Mouse (Mus musculus): ENCODE measurements around the gene Zfp687. TPM values are rescaled to one million over a fixed set of nuclear protein-coding genes. Genes with fewer than 3 reads are reported as not detected.

Gene Zfp687
- polyA plus RNA-seq (2017; shearing (Covaris generic)): 96.9 TPM

DNA sequence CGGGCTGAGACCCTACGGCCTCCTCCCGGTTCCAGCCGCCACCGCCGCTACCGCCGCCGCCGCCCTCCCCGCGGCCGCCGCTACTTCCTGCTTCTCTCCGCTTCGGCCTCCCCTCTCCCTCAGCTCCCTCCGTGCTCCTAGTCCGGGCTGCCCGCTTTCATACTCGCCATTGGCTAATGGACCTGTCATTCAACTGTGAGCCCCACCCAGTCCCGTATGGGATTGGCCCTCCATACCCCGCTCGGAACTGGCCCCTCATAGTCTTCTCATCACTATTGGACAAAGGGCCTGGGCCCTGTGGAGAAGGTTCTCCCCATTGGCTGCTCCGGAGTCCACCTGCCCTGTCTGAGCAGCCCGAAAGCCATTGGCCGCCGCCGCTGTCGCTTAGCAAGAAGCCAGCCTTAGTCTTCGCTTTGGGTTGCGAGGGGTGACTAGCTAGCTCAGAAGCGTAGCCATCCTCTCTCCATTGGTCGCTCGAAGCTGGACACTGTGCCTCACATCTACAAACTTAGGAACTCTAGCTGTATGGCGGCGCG lies at the start of gene Zfp687:
Zfp687 (minus strand) TSS at position 112 of the 536 bp plus-strand sequence.

DNA sequence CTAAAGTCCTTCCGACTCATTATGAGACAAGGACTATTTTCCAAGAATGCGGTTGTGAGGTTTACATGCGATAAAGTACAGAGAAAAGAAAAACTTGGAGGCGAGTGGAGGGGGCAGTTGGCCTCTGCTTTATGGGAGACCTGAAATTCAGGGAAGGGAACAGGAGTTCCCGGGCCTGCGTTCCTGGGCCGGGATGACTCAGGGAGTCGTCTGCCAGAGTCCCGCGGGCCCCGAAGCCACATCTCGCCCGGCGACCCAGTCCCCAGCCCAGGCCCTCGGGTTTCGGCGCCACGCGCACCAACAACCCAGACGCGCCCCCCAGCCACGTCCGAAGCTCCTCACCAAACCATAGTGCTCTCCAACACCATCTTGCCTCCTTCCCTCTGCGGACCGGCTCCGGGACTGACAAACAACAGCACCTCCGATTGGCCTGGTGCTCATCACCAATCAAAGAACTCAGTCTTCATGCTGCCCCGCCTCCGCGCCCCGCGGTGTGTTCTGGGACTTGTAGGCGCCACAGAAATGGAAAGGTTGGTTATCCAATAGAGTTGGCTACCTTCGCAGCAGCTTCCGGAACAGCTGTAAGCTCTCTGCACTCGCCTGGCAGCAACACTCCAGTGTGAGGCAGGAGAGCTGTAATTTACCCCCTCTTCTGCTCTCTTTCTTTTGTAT lies 27.1 kb upstream of the Zfp687 start, which contains the start of gene Psmd4:
Psmd4 (minus strand) TSS at position 449 of the 672 bp plus-strand sequence.

DNA sequence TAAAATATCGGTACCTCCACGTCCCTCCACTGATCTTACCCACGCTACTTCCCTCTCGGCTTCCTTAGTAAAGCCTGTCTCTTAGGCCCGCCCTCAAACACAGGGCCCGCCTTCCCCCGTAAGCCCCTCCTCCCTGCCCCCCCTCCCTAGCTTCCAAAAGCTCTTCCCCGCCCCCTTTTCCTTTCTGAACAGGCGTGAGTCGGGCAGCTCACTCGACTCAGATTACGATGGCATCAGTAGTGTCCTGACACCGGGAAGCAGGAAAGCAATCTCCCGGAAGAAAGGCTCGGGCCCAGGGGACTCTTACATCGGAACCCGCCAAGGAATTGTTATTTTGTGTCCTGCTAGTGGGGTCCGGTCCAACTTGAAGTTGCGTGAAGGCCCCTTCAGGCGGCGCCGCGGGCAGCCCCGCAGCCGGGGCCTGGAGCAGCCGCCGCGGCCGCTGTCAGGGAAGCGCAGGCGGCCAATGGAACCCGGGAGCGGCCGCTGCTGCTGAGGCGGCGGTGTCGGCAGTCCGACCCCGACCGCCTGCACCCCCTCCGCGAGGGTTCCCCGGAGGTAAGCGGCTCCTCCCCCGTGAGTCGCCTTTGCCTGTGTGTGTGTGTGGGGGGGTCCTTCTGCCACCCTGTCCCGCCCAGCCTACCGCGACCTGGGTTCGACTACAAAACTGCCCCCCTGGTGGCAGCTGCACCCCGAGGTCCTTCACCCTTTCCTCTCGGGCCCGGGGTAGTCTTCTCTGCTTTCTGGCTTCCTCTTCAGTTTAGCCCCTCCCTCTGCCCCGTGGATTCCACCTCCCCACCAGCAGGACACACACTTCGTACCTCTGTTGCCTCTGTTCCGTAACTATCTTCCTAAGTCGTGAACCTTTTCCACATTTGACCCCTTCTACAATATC lies 40.5 kb downstream of the Zfp687 start, which contains the start of gene Pi4kb:
Pi4kb (plus strand) TSS at position 204 of the 895 bp plus-strand sequence.

Other genes starting within 250 kb of the Zfp687 start
- gene Cgn, start 229.0 kb downstream of the Zfp687 start, polyA plus RNA-seq (2017; shearing (Covaris generic)): not detected
- 20.4 TPM for gene Pogz, start 177.9 kb downstream of the Zfp687 start, polyA plus RNA-seq (2017; shearing (Covaris generic))
- gene Psmb4, start 128.5 kb downstream of the Zfp687 start, polyA plus RNA-seq (2017; shearing (Covaris generic)): 348 TPM
- gene Selenbp1, start 82.4 kb downstream of the Zfp687 start, polyA plus RNA-seq (2017; shearing (Covaris generic)): 6.7 TPM
- gene Rfx5, start 61.4 kb downstream of the Zfp687 start, polyA plus RNA-seq (2017; shearing (Covaris generic)): 29.7 TPM
- gene Pi4kb, start 40.7 kb downstream of the Zfp687 start, polyA plus RNA-seq (2017; shearing (Covaris generic)): 17.1 TPM
- 321 TPM for gene Psmd4, start 27.2 kb upstream of the Zfp687 start, polyA plus RNA-seq (2017; shearing (Covaris generic))
- 37.0 TPM for gene Pip5k1a, start 91.5 kb upstream of the Zfp687 start, polyA plus RNA-seq (2017; shearing (Covaris generic))
- 128 TPM for gene Vps72, start 95.6 kb upstream of the Zfp687 start, polyA plus RNA-seq (2017; shearing (Covaris generic))
- 3.8 TPM for gene Tmod4, start 109.0 kb upstream of the Zfp687 start, polyA plus RNA-seq (2017; shearing (Covaris generic))
- gene Scnm1, start 118.6 kb upstream of the Zfp687 start, polyA plus RNA-seq (2017; shearing (Covaris generic)): 111 TPM
- 34.8 TPM for gene Lysmd1, start 118.6 kb upstream of the Zfp687 start, polyA plus RNA-seq (2017; shearing (Covaris generic))
- 282 TPM for gene Tnfaip8l2, start 126.9 kb upstream of the Zfp687 start, polyA plus RNA-seq (2017; shearing (Covaris generic))
- 0.43 TPM for gene Sema6c, start 145.0 kb upstream of the Zfp687 start, polyA plus RNA-seq (2017; shearing (Covaris generic))
- gene Gabpb2, start 202.5 kb upstream of the Zfp687 start, polyA plus RNA-seq (2017; shearing (Covaris generic)): 34.6 TPM
- 454 TPM for gene Cdc42se1, start 213.3 kb upstream of the Zfp687 start, polyA plus RNA-seq (2017; shearing (Covaris generic))
- gene Mllt11, start 216.7 kb upstream of the Zfp687 start, polyA plus RNA-seq (2017; shearing (Covaris generic)): 9.5 TPM
- 1.4 TPM for gene Gm128, start 226.2 kb upstream of the Zfp687 start, polyA plus RNA-seq (2017; shearing (Covaris generic))
- gene Bnipl, start 235.7 kb upstream of the Zfp687 start, polyA plus RNA-seq (2017; shearing (Covaris generic)): not detected

All from inflammation-experienced regulatory T-cells, adult 16 weeks (primary cell).